In the genomic region with DNA sequence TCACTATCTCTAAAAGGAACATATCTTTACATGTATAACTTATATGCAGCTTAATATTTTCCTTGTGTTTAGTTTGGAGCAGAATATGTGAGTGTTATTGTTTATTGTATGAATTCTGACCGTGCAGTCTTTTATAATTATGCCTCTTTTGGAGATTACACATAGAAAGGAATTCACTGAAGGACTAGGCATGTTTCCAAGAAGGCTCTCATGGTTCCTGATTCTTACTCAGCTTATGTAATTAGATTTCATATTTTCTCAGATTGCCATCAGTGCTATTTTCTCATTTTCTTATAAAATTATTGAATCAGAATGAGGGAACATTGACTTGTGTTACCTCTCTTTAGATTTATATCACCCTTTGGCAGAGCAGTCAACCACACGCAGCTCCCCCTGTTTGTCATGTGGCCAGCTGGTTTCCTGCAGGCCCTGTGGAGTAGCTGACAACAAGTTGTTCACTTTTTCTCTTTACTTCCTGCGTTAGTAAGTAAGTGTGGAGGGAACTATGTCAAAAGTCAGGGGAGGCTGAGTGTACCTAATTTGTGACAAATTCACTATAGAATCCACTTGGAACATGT, we compare ENCODE assay signal across 12 mouse cellular contexts.
DNase-seq lines count a peak whose midpoint lies in the region; ATAC-seq lines count a peak whose summit lies in the region.
"Had no signal": no experiment of that assay in that cellular context is flagged by ENCODE, and none has a peak within 500 bp of the region (broad histone marks: within the 10 kb centered on the region; RNA-seq: fewer than 3 reads in every experiment).

No protein-coding gene starts in this region.

- 0 out of 2 replicates have a peak, but pooled peaks cover 5% of the 10 kb centered on the region for H3K4me1 ChIP-seq in hindbrain, embryonic 12.5 days
- H3K4me1 ChIP-seq in forebrain, embryonic 13.5 days = peaks cover 7% of the 10 kb centered on the region
- H3K4me1 ChIP-seq: limb, embryonic 12.5 days; stomach, embryonic 15.5 days had no signal

- no peak overlapping the region for H3K4me2 ChIP-seq in hindbrain, embryonic 12.5 days (replicated peaks)
- no peak overlapping the region for H3K4me2 ChIP-seq in forebrain, embryonic 13.5 days
- H3K4me2 ChIP-seq: forebrain, embryonic 15.5 days; hindbrain, embryonic 15.5 days; limb, embryonic 12.5 days; stomach, embryonic 15.5 days had no signal

- H3K36me3 ChIP-seq in hindbrain, embryonic 12.5 days = no peaks in the 10 kb centered on the region
- H3K36me3 ChIP-seq in forebrain, embryonic 13.5 days (ENCODE audit: poor library complexity, severe bottlenecking) = no peaks in the 10 kb centered on the region
- H3K36me3 ChIP-seq: forebrain, embryonic 15.5 days; hindbrain, embryonic 15.5 days; limb, embryonic 12.5 days; stomach, embryonic 15.5 days had no signal

- H3K27me3 ChIP-seq in hindbrain, embryonic 12.5 days = no peaks in the 10 kb centered on the region
- H3K27me3 ChIP-seq in forebrain, embryonic 13.5 days = no peaks in the 10 kb centered on the region
- H3K27me3 ChIP-seq: forebrain, embryonic 15.5 days; hindbrain, embryonic 15.5 days; limb, embryonic 12.5 days; stomach, embryonic 15.5 days had no signal

- H3K27ac ChIP-seq in hindbrain, embryonic 12.5 days = no peak overlapping the region
- no peak overlapping the region for H3K27ac ChIP-seq in forebrain, embryonic 13.5 days
- H3K27ac ChIP-seq: forebrain, embryonic 15.5 days; hindbrain, embryonic 15.5 days; limb, embryonic 12.5 days; stomach, embryonic 15.5 days had no signal

- intact Hi-C loops in heart, postnatal 25 days (cut with DNase I) = no loop called here

- H3K9me3 ChIP-seq in hindbrain, embryonic 12.5 days (replicated peaks) = no peaks in the 10 kb centered on the region
- H3K9me3 ChIP-seq in forebrain, embryonic 13.5 days (replicated peaks) = no peaks in the 10 kb centered on the region
- H3K9me3 ChIP-seq: forebrain, embryonic 15.5 days; hindbrain, embryonic 15.5 days; limb, embryonic 12.5 days; stomach, embryonic 15.5 days had no signal

- ATAC-seq in hindbrain, embryonic 12.5 days (ENCODE audit: low FRiP score) = no peak
- ATAC-seq in forebrain, embryonic 13.5 days = no peak
- ATAC-seq: forebrain, embryonic 15.5 days had no signal

- WGBS in hindbrain, embryonic 12.5 days = 67% methylated on average over 3 of the region's 3 CpGs
- WGBS in forebrain, embryonic 13.5 days = 65% methylated on average over 3 of the region's 3 CpGs

- H3K4me3 ChIP-seq in hindbrain, embryonic 12.5 days = no peak overlapping the region
- H3K4me3 ChIP-seq in forebrain, embryonic 13.5 days = no peak overlapping the region
- H3K4me3 ChIP-seq: forebrain, embryonic 15.5 days; hindbrain, embryonic 15.5 days; limb, embryonic 12.5 days; stomach, embryonic 15.5 days had no signal

- peak; percentile 91 for DNase-seq in heart, adult 11 months
- no peak for DNase-seq in heart, postnatal 25 days (ENCODE audit: low spot score)
- DNase-seq in CD4-positive, CD25-positive, alpha-beta regulatory T cell, adult 2 months (ENCODE audit: low read depth, low spot score) = peak; percentile 69
- peak; percentile 39 for DNase-seq in induced T-regulatory cell, adult 2 months (ENCODE audit: low read depth)
- DNase-seq in natural killer cell, adult 2 months (ENCODE audit: low spot score in 2 of 2) = peak; percentile 50 to 57
- DNase-seq in yolk sac, embryonic 10.5 days (ENCODE audit: low spot score) = no peak

- no peak overlapping the region for H3K9ac ChIP-seq in hindbrain, embryonic 12.5 days
- H3K9ac ChIP-seq in forebrain, embryonic 13.5 days = no peak overlapping the region
- H3K9ac ChIP-seq: forebrain, embryonic 15.5 days; hindbrain, embryonic 15.5 days; limb, embryonic 12.5 days; stomach, embryonic 15.5 days had no signal

Comparison
In these comparisons a context has a peak if more than half of its experiments do, and no peak if none do; other contexts are left out.
1. DNase-seq: peak in heart, adult 11 months (single experiment), CD4-positive, CD25-positive, alpha-beta regulatory T cell, adult 2 months (single experiment), induced T-regulatory cell, adult 2 months (single experiment) and natural killer cell, adult 2 months (2 of 2); none in heart, postnatal 25 days (single experiment) and yolk sac, embryonic 10.5 days (single experiment).